Mouse (Mus musculus): ENCODE data around the gene Ms4a10.

DNA sequence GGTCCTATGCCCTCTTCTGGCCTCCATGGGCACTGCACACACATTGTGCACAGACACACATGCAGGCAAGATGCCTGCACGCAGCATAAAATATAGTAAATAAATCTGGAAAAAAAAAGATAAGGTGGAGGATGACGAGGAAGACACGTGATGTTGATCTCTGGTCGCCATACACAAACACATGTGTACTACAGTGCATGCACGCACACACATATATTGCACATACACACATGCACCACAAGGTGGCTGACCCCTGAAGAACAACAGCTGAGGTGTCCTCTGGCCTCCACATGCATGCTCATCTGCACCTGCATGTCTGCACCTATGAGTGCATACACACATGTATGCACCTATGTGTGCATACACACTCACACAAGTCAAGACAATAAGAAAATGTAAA, 38.4 kb downstream of the Ms4a10 start:
- TF ChIP-seq CTCF (IDR thresholded peaks at IDR 0.05; ENCODE audit: control insufficient read depth, insufficient read depth, insufficient read length) (no peak), USF1 (IDR thresholded peaks at IDR 0.05; ENCODE audit: low read depth) (no peak), CEBPB (IDR thresholded peaks at IDR 0.05; ENCODE audit: low read depth) (no peak)

Data from C2C12 (cell line).